Mouse (Mus musculus) layer of hippocampus, adult 18-20 months (tissue): ENCODE data around the gene Adgrg3. TPM values are rescaled to one million over a fixed set of nuclear protein-coding genes. Genes with fewer than 3 reads are reported as not detected.
"Not testable (repeated sequence)": the region's sequence is repeated elsewhere in the genome, so short reads cannot be mapped to it uniquely, and the experiment has no call there.

Experiments used
- DNase-seq, 2 experiments: peaks; one replicate each; pipeline ENCODE4 v3.0.0; 2022; ENCODE audit warnings: low spot score in 2 of 2
- total RNA-seq, 2 experiments: library from RNA; stranded (reverse); gene quantifications; 2 replicates each; pipeline ENCODE4 v1.2.3; 2021

The Adgrg3 gene
- total RNA-seq, 2 experiments from 2014 or later, result 0.48 TPM; not detected in 1

DNA sequence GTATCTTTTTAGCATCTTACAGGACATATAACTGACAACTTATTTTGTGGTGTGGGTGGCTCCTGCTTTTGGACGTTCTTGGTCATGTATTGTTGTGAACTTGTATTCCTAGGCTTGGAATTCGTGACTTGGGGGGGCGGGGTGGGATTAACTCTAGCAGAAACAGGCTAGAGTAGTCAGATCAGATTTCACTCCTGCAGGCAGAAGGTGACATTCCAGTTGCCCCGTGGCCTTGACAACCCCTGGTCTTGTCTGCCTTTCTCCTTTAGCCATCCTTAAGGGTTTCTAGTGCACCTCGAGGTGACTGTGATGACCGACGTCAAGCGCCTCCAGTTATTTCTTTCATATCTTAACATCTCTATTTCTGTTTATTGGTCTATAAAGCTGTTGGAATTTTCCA, 5.7 kb downstream of the Adgrg3 start:
- DNase-seq, result no peak

DNA sequence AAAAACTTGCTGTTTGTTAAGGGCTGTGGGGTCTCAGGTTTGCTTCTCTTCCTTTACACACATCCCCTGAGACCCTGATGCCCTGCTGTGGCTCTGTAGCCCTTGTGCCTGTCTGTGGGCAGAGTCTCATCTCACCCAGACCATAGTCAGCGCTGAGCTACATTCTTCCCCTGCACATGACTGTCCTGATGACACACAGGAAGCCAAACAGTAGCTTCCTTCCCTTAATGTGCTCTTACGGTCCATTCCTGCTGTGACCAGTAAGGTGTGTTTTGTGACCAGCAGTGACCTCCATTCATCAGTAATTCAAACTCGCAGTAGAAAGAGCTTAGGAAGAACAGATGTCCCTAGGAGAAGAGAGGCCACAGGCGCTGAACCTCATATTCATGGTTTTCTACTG, 6.9 kb downstream of the Adgrg3 start:
- DNase-seq, result no peak

DNA sequence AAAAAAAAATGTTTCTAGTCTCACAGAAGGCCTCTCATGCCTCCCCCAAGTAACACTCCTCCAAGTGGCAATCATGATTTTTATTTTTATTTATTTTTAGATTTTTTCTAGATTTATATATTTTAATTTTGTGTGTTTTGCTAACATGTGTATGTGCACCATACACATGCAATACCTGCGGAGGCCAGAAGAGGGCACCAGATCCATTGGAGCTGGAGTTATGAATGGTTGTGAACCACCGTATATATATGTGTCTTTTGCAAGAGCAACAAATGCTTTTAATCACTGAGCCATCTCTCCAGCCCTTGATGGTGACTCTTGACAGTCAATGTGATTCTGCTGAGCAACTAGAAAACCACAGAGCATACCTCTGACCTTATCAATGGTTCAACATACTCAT, 7.9 kb downstream of the Adgrg3 start:
- no peak for DNase-seq

DNA sequence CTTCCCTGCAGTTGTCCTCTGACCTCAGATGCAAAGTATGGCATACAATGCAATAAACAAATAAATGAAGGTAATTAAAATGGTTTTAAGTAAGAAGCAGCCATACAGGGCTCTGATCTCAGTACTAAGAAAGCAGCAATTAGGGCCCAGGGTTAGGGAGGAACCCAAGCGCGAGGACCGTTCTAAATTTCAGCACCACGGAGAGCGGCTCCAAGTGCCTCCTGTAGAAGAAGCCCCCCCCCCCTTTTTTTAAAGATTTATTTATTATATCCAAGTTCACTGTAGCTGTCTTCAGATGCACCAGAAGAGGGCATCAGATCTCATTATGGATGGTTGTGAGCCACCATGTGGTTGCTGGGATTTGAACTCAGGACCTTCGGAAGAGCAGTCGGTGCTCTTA, 10.9 kb downstream of the Adgrg3 start:
- not testable (repeated sequence) for DNase-seq

DNA sequence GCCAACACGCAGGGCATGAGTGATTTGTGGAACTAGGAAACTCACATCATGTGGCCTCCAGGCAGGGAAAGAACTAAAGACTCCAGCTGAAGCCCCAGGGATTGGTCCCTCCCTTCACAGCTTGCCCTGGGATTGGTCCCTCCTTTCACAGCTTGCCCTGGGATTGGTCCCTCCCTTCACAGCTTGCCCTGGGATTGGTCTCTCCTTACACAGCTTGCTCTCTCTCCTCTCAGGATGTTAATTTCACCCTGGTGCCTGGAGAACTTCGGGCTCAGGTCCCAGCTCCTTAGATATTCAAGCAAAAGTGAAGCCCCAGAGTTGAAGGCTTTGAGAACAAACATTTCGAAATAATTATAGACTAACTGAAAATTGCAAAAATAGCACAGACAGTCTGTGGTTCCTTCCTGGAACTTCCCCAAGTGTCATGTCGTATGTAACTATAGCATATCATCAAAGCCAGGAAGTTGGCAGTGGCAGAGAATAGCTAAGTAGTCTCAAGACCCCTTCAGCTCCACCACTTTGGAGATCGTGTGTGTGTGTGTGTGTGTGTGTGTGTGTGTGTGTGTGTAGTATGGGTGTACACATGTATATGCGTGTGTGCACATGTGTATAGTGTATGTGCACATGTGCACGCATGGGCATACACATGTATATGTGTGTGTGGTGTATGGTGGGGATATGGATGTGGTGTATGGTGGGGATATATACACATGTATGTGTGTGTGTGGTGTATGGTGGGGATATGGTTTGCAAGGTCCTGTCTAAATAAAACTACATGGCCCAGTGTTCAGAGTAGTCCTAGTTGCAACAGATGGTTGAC, 19.8 kb downstream of the Adgrg3 start:
- peak; percentile 13 to 36 for DNase-seq

DNA sequence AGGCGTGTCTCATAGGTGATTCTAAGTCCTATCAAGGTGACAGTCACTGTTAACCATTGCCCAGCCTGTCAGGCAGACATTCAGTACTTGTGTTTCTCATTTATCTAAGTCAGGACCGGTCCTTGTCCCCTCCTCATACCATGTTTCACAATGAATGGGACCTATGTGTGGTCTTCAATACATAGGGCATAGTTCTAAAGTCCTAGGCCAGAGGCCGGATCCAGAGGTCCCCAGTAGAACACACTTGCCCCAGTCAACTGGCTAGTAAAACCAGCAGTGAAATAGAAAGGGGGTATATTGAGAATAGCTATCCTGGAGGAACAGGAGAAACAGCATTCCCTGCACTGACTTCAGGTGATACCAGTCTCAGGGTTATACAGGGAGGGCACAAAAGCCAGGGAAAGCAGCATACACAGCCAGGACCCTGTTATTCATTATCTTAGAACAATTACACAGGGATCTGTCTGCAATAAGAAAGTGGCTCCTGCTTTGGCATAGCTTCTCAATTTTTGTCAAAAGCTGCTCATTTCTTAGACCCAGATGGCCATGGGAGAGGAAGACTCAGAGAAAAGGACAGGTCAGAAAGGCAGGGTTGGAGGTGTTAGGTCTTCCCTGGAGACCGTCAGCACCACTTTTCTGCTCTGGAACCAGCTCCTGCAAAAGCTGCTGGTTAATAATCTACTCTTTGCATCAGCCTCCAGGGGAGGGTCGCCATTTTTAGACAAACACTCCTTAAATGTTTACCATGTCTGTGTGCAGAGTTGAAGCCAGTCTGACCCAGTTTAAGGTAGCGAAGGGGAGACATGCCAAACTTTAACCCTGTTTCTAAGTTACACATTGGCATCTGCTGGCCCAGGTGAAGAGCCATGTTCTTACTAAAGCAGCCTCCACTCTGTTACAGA, 24.6 kb downstream of the Adgrg3 start:
- no peak for DNase-seq

DNA sequence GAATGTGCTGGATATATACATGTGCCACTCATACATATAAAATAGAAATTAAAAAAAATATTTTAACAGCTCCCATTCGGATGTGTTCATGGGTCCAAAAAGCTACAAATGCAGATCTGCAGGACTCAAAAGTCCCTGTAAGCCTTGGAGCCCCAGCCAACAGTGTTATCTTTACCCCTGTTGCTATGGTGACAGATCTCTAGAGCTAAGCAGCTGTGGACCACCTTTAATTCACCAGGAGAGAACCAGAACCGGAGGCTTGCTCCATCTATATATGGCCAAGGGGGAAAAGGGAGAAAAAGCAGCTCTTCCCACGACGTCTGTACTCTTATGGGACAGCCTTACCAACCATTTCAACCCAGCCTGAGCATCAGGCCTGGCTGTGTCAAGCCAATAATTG, 27.3 kb downstream of the Adgrg3 start:
- no peak for DNase-seq

DNA sequence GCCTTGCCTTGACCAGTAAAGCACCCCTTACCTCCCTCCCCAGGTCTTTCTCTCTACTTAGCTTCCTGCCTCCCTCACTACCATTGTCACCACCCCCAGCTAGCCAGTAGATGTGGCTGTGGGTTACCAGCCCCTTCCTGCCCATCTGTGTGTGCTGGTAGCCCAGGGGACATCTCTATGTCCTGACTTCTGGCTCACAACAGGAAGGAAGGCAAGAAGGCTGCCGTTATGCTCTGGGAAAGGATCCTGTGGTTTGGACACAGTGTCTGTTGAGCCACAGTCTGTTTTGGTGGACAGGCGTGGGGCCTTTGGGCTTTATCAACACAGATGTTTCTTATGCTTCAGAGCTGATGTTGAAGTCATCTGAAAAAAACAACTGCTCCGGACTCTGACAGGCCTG, 29.5 kb downstream of the Adgrg3 start:
- no peak for DNase-seq

DNA sequence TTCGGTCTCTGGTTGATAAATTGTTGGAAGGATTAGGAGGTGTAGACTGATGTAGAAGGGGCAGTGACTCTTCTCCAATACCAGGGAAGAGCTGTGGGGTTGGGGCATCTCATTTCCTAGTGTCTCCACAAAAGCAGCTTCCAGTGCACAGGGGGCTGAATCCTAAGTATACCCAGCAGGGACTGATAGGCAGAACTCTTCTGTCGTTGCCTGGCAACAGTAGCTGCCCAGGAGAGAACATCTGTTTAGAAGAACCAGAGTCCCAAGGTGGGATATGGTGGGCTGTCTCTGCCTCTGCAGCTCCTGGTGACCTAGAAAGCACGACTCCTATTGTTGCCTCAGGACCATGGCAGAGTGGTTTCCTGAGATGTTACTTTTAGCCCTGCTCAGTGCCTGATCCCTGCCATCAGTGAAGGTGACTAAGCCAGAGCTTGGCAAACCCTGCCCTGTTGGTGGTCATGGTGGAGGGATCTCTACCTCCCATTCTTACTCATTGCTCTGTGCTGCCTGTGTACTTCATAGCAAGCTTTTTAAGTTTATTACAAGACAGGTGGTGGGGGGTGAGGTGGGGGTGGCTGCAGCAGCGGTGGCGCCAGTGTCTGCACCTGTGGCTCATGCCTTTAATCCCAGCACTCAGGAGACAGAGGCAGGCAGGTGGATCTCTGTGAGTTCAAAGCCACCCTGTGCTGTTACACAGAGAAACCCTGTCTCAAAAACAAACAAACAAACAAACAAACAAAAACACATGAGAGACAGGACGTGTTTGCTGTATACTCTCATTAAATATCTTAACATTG, 30.6 kb downstream of the Adgrg3 start:
- DNase-seq, result no peak

DNA sequence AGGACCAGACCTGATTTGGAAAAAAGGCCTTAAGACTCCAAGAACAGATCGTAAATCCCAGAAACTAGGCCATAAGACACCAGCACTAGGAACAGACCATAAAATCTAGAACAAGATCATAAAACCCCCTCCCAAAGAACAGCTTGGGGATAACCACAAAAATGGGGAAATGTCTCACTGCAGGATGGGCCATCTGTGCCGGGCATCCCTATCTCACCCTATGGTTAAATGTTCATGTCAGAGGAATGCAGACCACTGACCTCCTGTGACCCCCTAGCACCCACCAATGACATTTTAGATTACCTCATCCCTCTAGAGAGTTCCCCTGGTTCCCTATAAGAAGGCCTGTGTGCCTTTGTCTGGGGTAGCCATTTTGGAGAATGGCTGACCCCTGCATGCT, 32.1 kb downstream of the Adgrg3 start:
- no peak for DNase-seq

DNA sequence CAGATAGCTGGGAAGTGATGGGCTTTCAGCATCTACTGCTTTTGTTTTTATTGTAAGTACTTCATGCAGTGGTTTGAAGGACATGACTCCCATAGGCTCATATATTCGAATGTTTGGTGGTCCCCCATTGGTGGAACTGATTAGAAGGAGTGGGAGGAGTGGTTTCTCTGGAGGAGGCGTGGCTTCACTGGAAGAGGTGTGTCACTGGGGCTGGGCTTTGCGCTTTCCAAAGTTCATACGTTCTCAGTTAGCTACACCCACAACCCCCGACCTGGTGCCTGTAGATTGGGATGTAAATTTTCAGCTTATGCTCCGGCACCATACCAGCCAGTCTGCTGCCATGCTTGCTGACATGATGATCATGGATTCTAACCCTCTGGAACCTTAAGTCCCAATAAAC, 36.9 kb downstream of the Adgrg3 start:
- no peak for DNase-seq

DNA sequence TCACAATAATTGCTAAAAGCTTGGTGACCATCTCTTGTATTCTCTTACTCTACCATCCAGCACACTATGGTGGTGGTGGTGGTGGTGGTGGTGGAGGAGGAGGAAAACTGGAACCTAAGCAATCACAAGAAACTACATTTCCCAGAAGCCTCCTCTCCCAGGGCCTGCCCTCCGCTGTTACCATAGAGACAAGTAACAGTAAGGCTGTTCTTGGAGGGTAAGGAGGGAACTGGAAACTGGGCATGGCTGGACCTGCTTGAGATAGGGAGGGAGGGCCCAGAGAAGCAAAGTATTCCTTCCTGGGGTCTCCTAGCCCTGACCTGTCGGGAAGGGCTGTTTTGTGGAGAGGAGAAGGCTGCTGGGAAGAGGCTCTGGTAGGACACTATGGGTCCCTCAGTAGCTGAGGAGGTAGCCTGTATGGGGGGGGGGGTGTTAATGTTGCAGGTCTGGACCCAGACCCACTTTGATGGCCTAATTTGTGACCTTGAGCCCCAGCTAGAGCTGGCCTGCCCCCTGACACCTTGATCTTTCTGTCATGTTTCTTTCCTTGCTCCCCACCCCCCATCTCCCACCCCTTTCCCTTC, 37.5 kb downstream of the Adgrg3 start, which contains the start of gene Drc7:
TSS of gene Drc7 (plus strand) at position 177 of the 584 bp plus-strand sequence.
- peak in 1 of 2 experiments; percentile 21 for DNase-seq

DNA sequence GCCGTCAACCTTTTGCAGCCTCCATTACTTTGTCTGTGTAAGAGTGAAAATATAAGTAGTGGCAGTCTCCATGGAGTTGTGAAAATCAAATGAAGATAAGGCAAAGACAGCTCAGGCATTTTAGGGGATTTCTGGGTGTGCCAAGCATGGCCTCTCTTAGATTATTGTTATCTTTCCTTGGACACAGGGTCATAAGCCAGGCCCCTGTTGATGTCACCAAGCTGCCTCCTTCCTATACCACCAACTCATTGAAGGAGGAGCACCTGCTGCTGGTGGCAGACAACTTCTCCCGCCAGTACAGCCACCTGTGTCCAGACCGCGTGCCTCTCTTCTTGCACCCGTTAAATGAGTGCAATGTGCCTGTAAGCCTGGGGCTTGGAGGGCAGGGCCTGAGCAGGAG, 38.9 kb downstream of the Adgrg3 start:
- DNase-seq, result no peak

DNA sequence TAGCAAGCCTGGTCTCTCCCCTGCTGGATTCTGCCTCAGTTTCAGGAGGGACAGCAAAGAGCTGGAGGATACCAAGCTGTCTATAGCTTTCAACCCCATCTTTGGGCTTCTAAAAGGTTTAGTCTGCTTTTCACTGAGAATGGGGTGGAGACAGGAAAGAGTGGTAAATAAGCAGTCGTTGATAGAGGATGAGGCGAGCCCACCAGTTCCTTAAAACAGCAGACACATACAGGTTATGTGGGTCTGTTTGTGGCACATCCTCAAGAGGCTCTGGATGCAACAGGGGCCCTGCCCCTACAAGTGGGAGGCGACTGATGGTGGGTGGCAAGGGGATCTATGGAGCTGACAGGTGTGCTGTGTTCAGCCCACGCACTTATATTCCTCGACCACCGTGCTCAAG, 41.2 kb downstream of the Adgrg3 start:
- DNase-seq, result no peak

DNA sequence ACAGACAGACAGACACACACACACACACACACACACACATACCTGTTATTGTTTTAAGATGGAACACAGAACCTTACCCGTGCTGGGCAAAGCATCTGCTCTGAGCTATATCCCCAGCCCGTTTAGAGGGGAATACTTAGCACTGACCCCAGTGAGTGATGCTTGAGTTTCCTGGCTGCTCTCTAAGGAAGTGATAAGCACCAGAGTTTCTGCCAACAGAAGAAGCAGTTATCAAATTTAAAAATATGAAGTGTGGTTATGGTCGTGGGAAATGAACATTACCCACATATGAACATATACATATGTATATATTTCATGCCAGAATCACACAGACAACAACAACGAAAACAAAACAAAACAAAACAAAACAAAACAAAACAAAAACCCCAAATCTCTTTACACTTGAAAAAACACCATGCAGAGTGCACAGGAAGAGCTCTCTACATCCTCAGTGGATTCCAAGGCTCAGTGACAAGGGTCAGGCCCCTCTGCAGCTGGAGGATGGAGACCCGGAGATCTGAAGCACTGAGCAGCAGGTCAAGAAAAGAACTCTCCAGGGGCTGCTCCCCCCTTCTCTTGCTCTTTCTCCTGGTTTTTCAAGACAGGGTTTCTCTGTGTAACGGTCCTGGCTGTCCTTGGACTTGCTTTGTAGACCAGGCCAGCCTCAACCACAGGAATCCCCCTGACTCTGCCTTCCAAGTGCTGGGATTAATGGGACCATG, 42.5 kb downstream of the Adgrg3 start:
- no peak for DNase-seq

DNA sequence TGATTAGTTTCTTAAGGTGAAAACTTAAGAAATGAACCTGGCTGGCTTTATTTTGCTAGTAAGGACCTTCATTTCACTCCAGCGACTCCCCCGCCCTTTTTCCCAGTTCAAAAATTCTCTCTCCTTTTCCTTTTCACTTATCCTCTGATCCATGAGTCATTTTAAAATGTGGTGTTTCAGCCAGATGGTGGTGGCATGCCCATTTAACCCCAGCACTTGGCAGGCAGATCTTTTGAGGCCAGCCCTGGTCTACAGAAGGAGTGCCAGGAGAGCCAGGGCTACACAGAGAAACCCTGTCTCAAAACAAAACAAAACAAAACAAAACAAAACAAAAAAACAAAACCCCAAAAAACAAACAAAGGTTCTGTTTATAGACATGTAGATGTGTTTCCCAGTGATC, 47.0 kb downstream of the Adgrg3 start:
- DNase-seq, result no peak

DNA sequence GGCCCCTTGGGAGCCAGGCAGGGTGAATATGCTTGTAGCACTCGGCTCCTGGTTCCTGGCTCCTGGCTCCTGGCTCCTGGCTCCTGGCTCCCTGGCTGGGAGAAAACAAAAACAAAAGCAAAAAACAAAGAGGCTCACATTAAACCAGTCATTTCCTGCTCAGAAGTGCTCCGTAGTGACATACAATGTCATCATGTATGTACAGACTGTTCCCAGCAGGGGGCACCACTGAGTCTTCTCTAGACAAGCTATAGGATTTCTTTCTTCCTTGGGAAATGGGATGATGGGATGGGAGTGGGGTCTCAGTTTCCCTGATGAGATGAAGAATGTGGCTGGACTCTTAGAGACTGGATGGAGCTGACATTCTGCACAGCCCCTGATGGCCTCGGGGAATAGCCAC, 50.1 kb downstream of the Adgrg3 start:
- DNase-seq, result peak in 1 of 2 experiments; percentile 51

DNA sequence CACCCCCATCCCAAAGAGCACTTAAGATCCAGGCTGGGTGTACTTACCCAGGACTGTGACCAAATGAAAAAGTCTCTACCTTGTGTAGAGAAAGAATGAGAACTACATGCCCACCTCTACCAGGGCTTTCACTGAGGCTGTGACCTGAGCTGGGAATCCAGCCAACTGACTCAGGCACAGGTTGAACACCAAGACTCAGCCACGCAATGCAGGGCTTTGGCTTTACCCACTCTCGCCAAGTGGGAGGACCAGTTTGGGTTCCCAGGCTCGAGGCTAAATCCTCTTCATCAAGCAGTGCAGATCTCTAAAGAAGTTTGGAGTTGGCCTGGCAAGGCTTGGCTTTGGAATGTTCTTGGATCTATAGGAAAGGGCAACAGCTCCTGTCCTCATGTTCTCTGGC, 58.0 kb downstream of the Adgrg3 start:
- no peak for DNase-seq

DNA sequence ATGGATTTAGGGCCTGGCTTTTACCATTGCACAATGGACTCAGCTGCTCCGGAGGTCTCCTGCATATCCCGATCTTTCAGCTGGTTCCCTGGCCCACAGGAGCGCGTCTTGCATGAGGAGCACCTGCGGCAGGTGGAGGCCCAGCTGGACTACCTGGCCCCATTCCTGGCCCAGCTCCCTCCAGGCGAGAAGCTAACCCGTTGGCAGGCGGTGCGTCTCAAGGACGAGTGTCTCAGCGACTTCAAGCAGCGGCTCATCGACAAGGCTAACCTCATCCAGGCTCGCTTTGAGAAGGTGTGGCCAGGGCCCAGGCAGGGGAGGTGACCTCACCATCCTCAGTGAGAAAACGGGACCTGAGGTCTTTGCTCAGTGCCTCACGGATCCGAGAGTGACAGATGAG, 58.7 kb downstream of the Adgrg3 start:
- no peak for DNase-seq

DNA sequence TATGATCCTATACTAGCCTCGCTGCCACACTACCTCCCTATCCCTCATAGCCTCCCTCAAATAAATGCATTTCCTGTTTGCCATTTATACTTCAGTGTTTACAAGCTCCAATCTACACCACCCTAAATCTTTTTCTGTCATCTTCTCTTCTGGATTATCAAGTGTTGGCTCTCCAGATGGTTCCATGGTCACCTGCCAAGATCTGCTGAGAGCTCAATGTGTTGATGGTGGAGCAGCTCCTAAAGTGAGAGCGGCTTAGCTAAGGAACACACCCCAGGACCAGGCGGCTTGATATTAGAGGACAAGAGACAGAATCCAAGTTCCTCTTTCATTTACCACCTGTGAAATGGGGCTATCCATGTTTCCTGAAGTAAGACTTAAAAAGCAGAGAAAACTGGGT, 60.6 kb downstream of the Adgrg3 start:
- no peak for DNase-seq
